Mouse (Mus musculus): ENCODE data around the gene Cox5b.

GRCm38 (mm10) chr1:36723146-36724056 is 32.2 kb downstream of the Cox5b start:
- no peak for TF ChIP-seq EP300 (IDR thresholded peaks at IDR 0.05; ENCODE audit: insufficient read depth, low read depth, low read length)
- TF ChIP-seq CTCF (IDR thresholded peaks at IDR 0.05; ENCODE audit: low read depth, low read length) = no peak
- TF ChIP-seq POLR2A (IDR thresholded peaks at IDR 0.05; ENCODE audit: insufficient read depth, low read length) = no peak
